Mouse (Mus musculus) CH12.LX (cell line): ENCODE data around the gene Dgkh.

Experiments
- MAX ChIP-seq: IDR thresholded peaks from 2 replicates; pipeline ENCODE4 v1.6.1; 2011; ENCODE audit warnings: low read length, improper control_type of control experiment
- MEF2A ChIP-seq: IDR thresholded peaks from 2 replicates; pipeline ENCODE4 v1.6.1; 2014; ENCODE audit warnings: low read depth, mild to moderate bottlenecking, inconsistent platforms, low read length, improper control_type of control experiment, borderline replicate concordance
- PAX5 ChIP-seq: IDR thresholded peaks from 2 replicates; pipeline ENCODE4 v1.6.1; 2012; ENCODE audit warnings: low read length, inconsistent platforms, mixed read lengths
- POLR2A ChIP-seq: IDR thresholded peaks from 2 replicates; pipeline ENCODE4 v1.6.1; 2011; ENCODE audit warnings: low read depth, mild to moderate bottlenecking, improper control_type of control experiment, low read length
- RAD21 ChIP-seq: IDR thresholded peaks from 2 replicates; pipeline ENCODE4 v1.6.1; 2011; ENCODE audit warnings: low read depth, mild to moderate bottlenecking, low read length, improper control_type of control experiment, moderate library complexity
- SIN3A ChIP-seq: IDR thresholded peaks from 2 replicates; pipeline ENCODE4 v1.6.1; 2012; ENCODE audit warnings: low read length, improper control_type of control experiment, inconsistent platforms
- USF2 ChIP-seq: conservative IDR thresholded peaks from 2 replicates; pipeline ENCODE4 v1.6.1; 2011; ENCODE audit warnings: low read depth, low read length, improper control_type of control experiment

- no peak for TF ChIP-seq SIN3A
- no peak for TF ChIP-seq RAD21
- TF ChIP-seq POLR2A = no peak
- TF ChIP-seq PAX5 = no peak
- TF ChIP-seq USF2 = no peak
- TF ChIP-seq MEF2A = no peak
- TF ChIP-seq MAX = no peak
Observed at GRCm38 (mm10) chr14:78703361-78703760, 29.2 kb downstream of the Dgkh start.
